Mouse (Mus musculus) urinary bladder, postnatal 36 days (tissue): ENCODE results near the gene Tdrd5.
"Not testable (repeated sequence)": the region's sequence is repeated elsewhere in the genome, so short reads cannot be mapped to it uniquely, and the experiment has no call there.

Experiments
- DNase-seq, 2 experiments: peaks; one replicate each; pipeline ENCODE4 v3.0.0; 2022; ENCODE audit warnings: low spot score in 2 of 2, mixed read lengths in 1 of 2

Gene Tdrd5

GRCm38 (mm10) chr1:156302911-156303749 is at the start of gene Tdrd5:
Gene Tdrd5, minus strand, starts transcription at chr1:156303664.
- DNase-seq, result no peak

GRCm38 (mm10) chr1:156352466-156352865 is 49.0 kb upstream of the Tdrd5 start:
- no peak for DNase-seq

- DNase-seq, result no peak
Measured at GRCm38 (mm10) chr1:156350441-156350840, 47.0 kb upstream of the Tdrd5 start.

- DNase-seq, result no peak
Measured at GRCm38 (mm10) chr1:156349031-156349430, 45.6 kb upstream of the Tdrd5 start.

- no peak for DNase-seq
Measured at GRCm38 (mm10) chr1:156345633-156346032, 42.2 kb upstream of the Tdrd5 start.

- DNase-seq, result no peak
Measured at GRCm38 (mm10) chr1:156344433-156344832, 41.0 kb upstream of the Tdrd5 start.

GRCm38 (mm10) chr1:156340847-156341246 is 37.4 kb upstream of the Tdrd5 start:
- DNase-seq, result no peak

GRCm38 (mm10) chr1:156323126-156323525 is 19.7 kb upstream of the Tdrd5 start:
- no peak for DNase-seq

GRCm38 (mm10) chr1:156310630-156311029 is 7.2 kb upstream of the Tdrd5 start, which contains the start of gene Nphs2:
Gene Nphs2, plus strand, starts transcription at chr1:156310727.
- no peak for DNase-seq

- DNase-seq, result no peak
Measured at GRCm38 (mm10) chr1:156308595-156308994, 5.1 kb upstream of the Tdrd5 start.

- DNase-seq, result no peak
Measured at GRCm38 (mm10) chr1:156290016-156290415, 13.4 kb downstream of the Tdrd5 start.

GRCm38 (mm10) chr1:156289222-156289587 is 14.3 kb downstream of the Tdrd5 start:
- not testable (repeated sequence) for DNase-seq

- no peak for DNase-seq
Measured at GRCm38 (mm10) chr1:156288556-156289221, 14.8 kb downstream of the Tdrd5 start.

GRCm38 (mm10) chr1:156285541-156285896 is 17.9 kb downstream of the Tdrd5 start:
- DNase-seq, result no peak

GRCm38 (mm10) chr1:156284851-156285540 is 18.5 kb downstream of the Tdrd5 start:
- no peak for DNase-seq

- no peak for DNase-seq
Measured at GRCm38 (mm10) chr1:156284207-156284606, 19.3 kb downstream of the Tdrd5 start.

GRCm38 (mm10) chr1:156280131-156280530 is 23.3 kb downstream of the Tdrd5 start:
- DNase-seq, result no peak

GRCm38 (mm10) chr1:156273647-156274046 is 29.8 kb downstream of the Tdrd5 start:
- no peak for DNase-seq

- no peak for DNase-seq
Measured at GRCm38 (mm10) chr1:156271654-156272053, 31.8 kb downstream of the Tdrd5 start.

- DNase-seq, result no peak
Measured at GRCm38 (mm10) chr1:156270471-156270870, 33.0 kb downstream of the Tdrd5 start.

- DNase-seq, result not testable (repeated sequence)
Measured at GRCm38 (mm10) chr1:156268546-156268945, 34.9 kb downstream of the Tdrd5 start.

GRCm38 (mm10) chr1:156263946-156264345 is 39.5 kb downstream of the Tdrd5 start:
- no peak for DNase-seq
